Mouse (Mus musculus) neural tube, embryonic 14.5 days (tissue): ENCODE measurements around the gene Kif22. TPM values are rescaled to one million over a fixed set of nuclear protein-coding genes. Genes with fewer than 3 reads are reported as not detected.

Experiments used
- ATAC-seq: fragments of 200-750 bp; cut with Nextera tagmentation; 2 replicates; pipeline ENCODE4 v1.8.0; 2017; ENCODE audit warnings: low read depth, mild to moderate bottlenecking, moderate TSS enrichment, moderate library complexity
- H3K27ac ChIP-seq: fragments of 300-500 bp; sonication (generic); 2 replicates; pipeline ENCODE4 v1.5.1; 2014; ENCODE audit warnings: low read depth, mild to moderate bottlenecking, control low read depth, low read length, moderate library complexity, mixed read lengths
- H3K27me3 ChIP-seq: fragments of 300-500 bp; sonication (generic); 2 replicates; pipeline ENCODE4 v1.6.1; 2014; ENCODE audit warnings: low read length; ENCODE audit not compliant: control insufficient read depth, insufficient read depth
- H3K36me3 ChIP-seq: fragments of 300-500 bp; sonication (generic); 2 replicates; pipeline ENCODE4 v1.6.1; 2014; ENCODE audit warnings: low read length, mixed read lengths; ENCODE audit not compliant: control insufficient read depth, insufficient read depth
- H3K4me1 ChIP-seq: fragments of 300-500 bp; sonication (generic); 2 replicates; pipeline ENCODE4 v1.6.1; 2014; ENCODE audit warnings: low read length; ENCODE audit not compliant: control insufficient read depth, insufficient read depth
- H3K4me2 ChIP-seq: fragments of 300-500 bp; sonication (generic); 2 replicates; pipeline ENCODE4 v1.6.1; 2014; ENCODE audit warnings: mild to moderate bottlenecking, low read depth, low read length, control low read depth
- H3K4me3 ChIP-seq: fragments of 300-500 bp; sonication (generic); 2 replicates; pipeline ENCODE4 v1.5.1; 2014; ENCODE audit warnings: low read depth, low read length, control low read depth, mixed read lengths
- H3K9ac ChIP-seq: fragments of 300-500 bp; sonication (generic); replicated peaks from 2 replicates; pipeline ENCODE4 v1.6.1; 2014; ENCODE audit warnings: low read depth, mild to moderate bottlenecking, control low read depth, low read length, mixed read lengths
- H3K9me3 ChIP-seq: fragments of 300-500 bp; sonication (generic); 2 replicates; pipeline ENCODE4 v1.6.1; 2016; ENCODE audit warnings: low read length; ENCODE audit not compliant: control insufficient read depth
- WGBS: fragments of 180-500 bp; shearing (Covaris S2); extraction: QIAGEN DNeasy Blood & Tissue Kit; methylation state at CpG from one replicate; pipeline ENCODE4 v1.1.7; 2014; 5-methylcytosine and 5-hydroxymethylcytosine counted together
- polyA plus RNA-seq: library from polyadenylated mRNA; unstranded; fragments of >200 nt; fragmentation: Nextera tagmentation; extraction: Ambion mirVana; gene quantifications from 2 replicates; pipeline ENCODE4 v1.2.1, GENCODE M21; 2014

The Kif22 gene
- polyA plus RNA-seq, 1 experiment from 2014 or later, result 12.7 TPM

DNA sequence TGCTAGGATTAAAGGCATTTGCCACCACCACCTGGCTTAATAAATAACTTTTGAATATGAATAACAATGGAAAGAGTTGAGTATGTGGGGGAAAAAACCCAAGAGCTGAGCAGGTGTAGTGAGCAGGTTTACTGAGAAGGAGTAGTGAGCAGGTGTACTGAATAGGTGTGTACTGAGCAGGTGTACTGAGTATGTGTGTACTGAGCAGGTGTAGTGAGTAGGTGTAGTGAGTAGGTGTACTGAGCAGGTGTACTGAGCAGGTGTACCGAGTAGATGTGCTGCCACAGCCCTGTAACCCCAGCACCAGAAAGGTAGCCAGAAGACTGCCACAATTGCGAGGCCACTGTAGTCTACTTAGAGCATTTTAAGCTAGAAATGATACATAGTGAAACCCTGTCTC is 42.5 kb upstream of the Kif22 start:
- Histone ChIP-seq H3K4me2 (no peak overlapping the region), H3K27me3 (no peaks in the 10 kb centered on the region), H3K4me3 (no peak overlapping the region), H3K9ac (no peak overlapping the region), H3K36me3 (no peaks in the 10 kb centered on the region), H3K9me3 (no peaks in the 10 kb centered on the region), H3K4me1 (no peaks in the 10 kb centered on the region), H3K27ac (no peak overlapping the region)
- ATAC-seq, result no peak
- 92% methylated on average over 2 of the region's 2 CpGs for WGBS

DNA sequence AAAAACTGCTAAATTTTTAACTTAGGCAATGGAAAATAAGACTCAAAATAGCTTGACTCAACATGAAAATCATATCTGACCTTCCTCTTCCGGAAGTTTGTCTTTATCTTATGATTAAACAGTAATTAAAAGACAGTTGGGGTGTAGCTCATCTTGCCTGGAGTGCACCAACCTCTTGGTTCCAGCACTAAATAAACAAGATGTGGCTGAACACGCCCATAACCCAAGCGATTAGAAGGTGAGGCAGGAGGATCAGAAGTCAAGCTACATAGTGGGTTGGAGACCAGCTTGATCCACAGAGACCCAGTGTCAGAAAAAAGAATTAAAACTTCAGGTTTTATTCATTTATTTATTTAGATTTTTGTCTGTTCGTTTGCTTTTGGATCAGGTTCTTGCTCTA is 41.4 kb upstream of the Kif22 start:
- no peaks in the 10 kb centered on the region for H3K4me1 ChIP-seq
- no peak overlapping the region for H3K4me3 ChIP-seq
- ATAC-seq, result no peak
- no peaks in the 10 kb centered on the region for H3K36me3 ChIP-seq
- H3K27ac ChIP-seq, result no peak overlapping the region
- no peak overlapping the region for H3K9ac ChIP-seq
- H3K9me3 ChIP-seq, result no peaks in the 10 kb centered on the region
- H3K4me2 ChIP-seq, result no peak overlapping the region
- no peaks in the 10 kb centered on the region for H3K27me3 ChIP-seq
- 87% methylated on average over 4 of the region's 4 CpGs for WGBS

DNA sequence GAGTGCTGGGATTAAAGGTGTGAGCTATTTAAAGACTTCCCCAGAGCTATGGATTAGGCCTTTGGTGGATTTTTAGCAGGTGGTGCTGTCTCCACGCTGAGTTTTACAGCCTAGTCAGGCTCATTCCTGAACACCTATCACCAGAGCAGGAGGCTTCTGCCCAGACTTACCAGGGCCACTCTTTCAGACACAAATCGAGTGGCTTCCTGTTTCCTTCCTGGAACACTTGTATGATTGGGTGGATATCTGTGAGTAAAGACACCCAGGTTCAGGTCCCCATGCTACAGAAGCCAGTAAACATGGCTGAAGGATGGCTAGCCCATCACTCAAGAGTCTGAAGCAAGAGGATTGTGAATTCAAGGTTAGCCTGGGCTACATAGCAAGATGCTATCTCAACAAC is 40.7 kb upstream of the Kif22 start:
- Histone ChIP-seq H3K27me3 (no peaks in the 10 kb centered on the region), H3K4me1 (no peaks in the 10 kb centered on the region), H3K4me3 (no peak overlapping the region), H3K9ac (no peak overlapping the region), H3K9me3 (no peaks in the 10 kb centered on the region), H3K36me3 (no peaks in the 10 kb centered on the region), H3K27ac (no peak overlapping the region), H3K4me2 (no peak overlapping the region)
- ATAC-seq, result no peak
- 57% methylated on average over 2 of the region's 2 CpGs for WGBS

DNA sequence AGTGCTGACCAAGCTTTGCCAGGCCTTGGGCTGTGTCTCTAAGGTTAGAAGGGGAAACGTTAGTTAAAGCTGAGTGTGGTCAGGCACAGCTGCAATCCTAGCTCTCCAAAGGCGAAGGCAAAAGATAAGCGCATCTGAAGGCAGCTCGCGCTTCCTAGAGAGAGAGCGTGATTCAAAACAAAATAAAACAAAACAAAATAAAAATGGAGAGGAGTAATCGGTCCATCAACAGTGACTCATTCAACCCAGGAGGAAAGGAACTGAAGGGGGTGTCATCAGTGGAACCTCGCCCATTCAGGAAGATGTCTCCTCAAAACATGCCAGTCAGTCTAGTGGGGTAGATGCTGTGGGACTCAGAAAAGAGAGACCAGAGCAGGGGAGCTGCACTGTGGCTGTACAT is 40.0 kb upstream of the Kif22 start:
- 83% methylated on average over 8 of the region's 8 CpGs for WGBS
- H3K9me3 ChIP-seq, result no peaks in the 10 kb centered on the region
- H3K4me1 ChIP-seq, result no peaks in the 10 kb centered on the region
- no peaks in the 10 kb centered on the region for H3K36me3 ChIP-seq
- no peak overlapping the region for H3K27ac ChIP-seq
- H3K9ac ChIP-seq, result no peak overlapping the region
- ATAC-seq, result no peak
- H3K27me3 ChIP-seq, result no peaks in the 10 kb centered on the region
- no peak overlapping the region for H3K4me2 ChIP-seq
- H3K4me3 ChIP-seq, result no peak overlapping the region

DNA sequence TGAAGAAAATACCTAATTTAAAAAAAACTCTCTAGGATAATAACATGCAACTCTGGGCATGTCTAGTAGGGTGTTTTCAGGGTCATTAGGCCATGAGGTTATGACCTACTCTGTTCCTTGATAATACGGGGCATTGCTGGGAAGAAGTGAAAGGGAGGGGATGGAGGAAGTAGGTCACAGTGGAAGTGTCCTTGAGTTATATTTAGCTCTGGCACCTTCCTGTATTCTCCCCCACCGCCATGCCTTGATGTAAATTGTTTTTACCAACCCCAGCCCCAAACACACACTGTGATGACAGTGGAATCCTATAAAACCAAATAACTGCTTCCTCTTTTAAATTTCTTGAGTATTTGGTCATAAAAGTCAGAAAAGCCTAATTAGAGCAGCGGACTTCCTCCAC is 37.8 kb upstream of the Kif22 start:
- 60% methylated on average over 3 of the region's 3 CpGs for WGBS
- H3K27me3 ChIP-seq, result no peaks in the 10 kb centered on the region
- no peak overlapping the region for H3K4me2 ChIP-seq
- H3K9ac ChIP-seq, result no peak overlapping the region
- H3K4me3 ChIP-seq, result no peak overlapping the region
- H3K4me1 ChIP-seq, result no peaks in the 10 kb centered on the region
- no peaks in the 10 kb centered on the region for H3K9me3 ChIP-seq
- no peak for ATAC-seq
- H3K27ac ChIP-seq, result no peak overlapping the region
- no peaks in the 10 kb centered on the region for H3K36me3 ChIP-seq

DNA sequence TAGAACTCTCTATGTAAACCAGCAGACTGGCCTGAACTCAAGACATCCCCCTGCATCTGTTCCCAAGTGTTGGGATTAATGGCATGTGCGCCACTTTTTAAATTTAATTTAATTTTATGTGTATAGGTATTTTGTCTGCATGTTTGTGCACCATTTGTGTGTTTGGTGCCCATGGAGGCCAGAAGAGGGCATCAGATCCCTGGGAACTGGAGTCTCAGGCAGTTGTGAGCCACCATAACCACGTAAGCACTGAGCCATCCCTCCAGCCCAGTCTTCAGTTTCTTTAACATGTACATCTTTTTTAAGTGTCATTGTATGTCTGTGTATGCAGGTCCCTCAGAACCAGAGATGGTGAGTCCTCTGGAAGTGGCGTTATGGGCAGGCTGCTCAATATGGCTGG is 35.4 kb upstream of the Kif22 start:
- WGBS, result 85% methylated on average over 3 of the region's 3 CpGs
- no peaks in the 10 kb centered on the region for H3K27me3 ChIP-seq
- no peak overlapping the region for H3K27ac ChIP-seq
- no peak overlapping the region for H3K4me3 ChIP-seq
- no peaks in the 10 kb centered on the region for H3K4me1 ChIP-seq
- H3K36me3 ChIP-seq, result no peaks in the 10 kb centered on the region
- no peak overlapping the region for H3K4me2 ChIP-seq
- no peak overlapping the region for H3K9ac ChIP-seq
- no peak for ATAC-seq
- H3K9me3 ChIP-seq, result no peaks in the 10 kb centered on the region

DNA sequence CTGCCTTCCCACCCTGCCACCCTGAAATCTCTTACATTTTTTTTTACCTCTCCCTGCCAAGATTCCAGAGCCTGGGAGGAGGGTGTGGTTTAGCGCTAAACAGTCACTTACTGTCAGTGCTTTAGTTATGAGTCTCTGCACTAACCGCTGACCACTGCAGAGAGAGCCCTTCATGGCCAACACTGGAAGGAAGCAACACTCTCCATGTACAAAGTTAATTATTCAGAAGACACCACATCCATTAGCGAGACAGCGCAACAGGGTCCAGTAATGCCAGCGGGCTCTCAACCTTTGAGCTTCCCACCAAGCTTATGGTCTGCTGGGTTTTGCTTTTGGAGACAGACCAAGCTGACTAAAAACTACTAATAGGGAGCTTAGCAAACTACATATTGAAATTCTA is 33.9 kb upstream of the Kif22 start:
- 91% methylated on average over 5 of the region's 5 CpGs for WGBS
- Histone ChIP-seq H3K36me3 (no peaks in the 10 kb centered on the region), H3K27ac (no peak overlapping the region), H3K9ac (no peak overlapping the region), H3K9me3 (no peaks in the 10 kb centered on the region), H3K4me2 (no peak overlapping the region), H3K27me3 (no peaks in the 10 kb centered on the region), H3K4me1 (no peaks in the 10 kb centered on the region), H3K4me3 (no peak overlapping the region)
- ATAC-seq, result no peak

DNA sequence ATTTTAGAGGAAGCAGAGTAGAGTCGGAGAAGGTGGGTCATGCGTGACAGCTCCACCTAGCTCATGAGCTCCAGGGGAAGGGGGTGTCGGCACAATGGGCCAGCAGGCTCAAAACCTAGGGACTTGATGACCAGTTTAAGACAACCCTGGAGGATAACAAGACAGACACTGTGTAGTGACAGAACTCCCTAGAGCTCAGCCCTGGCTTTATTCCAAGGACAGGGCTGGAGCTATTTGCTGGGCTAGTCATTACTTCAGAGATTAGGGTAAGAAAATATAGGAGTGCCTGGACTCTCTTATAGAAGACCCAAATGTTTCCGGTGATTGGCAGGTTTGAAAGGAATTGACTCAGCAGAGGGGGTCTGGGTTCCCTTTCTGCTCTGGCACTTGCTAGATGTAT is 30.9 kb upstream of the Kif22 start:
- Histone ChIP-seq H3K9ac (no peak overlapping the region), H3K27me3 (no peaks in the 10 kb centered on the region), H3K36me3 (no peaks in the 10 kb centered on the region), H3K27ac (no peak overlapping the region), H3K9me3 (no peaks in the 10 kb centered on the region), H3K4me2 (no peak overlapping the region), H3K4me3 (no peak overlapping the region), H3K4me1 (no peaks in the 10 kb centered on the region)
- ATAC-seq, result no peak
- WGBS, result 89% methylated on average over 4 of the region's 4 CpGs

DNA sequence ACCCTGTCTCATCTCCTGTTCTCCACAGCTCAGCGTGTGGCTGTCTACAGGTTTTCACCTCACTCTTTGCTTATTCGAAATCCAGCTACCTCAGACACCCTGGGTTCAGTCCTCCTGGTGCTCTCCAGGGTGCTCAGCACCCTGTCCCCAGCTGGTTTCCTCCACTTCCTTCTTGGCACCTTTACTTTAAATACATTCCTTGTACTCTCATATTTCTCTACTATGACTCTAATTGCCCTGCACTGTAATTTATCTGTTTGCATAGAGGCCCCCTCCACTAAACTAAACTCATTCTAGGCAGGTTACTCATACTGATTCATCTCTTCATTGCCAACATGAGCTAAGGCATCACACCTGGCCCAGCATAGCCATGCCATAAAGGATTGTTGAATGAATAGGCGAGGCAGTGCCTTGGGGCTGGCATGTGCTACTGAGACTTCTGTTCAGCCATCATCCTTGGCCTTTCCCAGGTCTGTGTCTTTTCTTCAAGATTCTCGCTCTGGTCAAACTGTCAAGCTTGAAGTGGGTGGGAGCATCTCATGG is 28.7 kb upstream of the Kif22 start:
- Histone ChIP-seq H3K4me3 (no peak overlapping the region), H3K36me3 (no peaks in the 10 kb centered on the region), H3K9ac (no peak overlapping the region), H3K27me3 (no peaks in the 10 kb centered on the region), H3K4me1 (no peaks in the 10 kb centered on the region), H3K4me2 (no peak overlapping the region), H3K9me3 (no peaks in the 10 kb centered on the region), H3K27ac (no peak overlapping the region)
- 73% methylated on average over 4 of the region's 4 CpGs for WGBS
- no peak for ATAC-seq

DNA sequence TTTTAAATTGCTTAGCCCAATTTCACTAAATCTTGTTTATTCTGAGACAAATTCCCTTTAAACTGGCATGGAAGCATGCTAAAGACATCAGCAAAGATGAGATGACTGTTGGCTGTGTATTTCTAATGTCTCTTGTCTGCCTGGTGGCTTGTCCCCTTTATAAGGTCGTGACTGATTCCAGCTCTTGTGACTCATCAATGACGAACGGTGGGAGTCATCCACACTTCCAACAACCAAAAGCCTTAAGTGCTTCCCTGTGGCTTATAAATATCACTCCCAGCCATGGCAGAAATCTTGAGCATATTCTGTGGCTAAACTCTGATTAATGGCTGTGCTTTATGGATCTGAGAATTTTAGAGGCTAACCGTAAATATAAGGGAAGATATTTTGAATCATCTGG is 24.0 kb upstream of the Kif22 start:
- Histone ChIP-seq H3K27me3 (no peaks in the 10 kb centered on the region), H3K9ac (no peak overlapping the region), H3K4me3 (no peak overlapping the region), H3K4me2 (no peak overlapping the region), H3K36me3 (no peaks in the 10 kb centered on the region), H3K4me1 (no peaks in the 10 kb centered on the region), H3K27ac (no peak overlapping the region), H3K9me3 (no peaks in the 10 kb centered on the region)
- no peak for ATAC-seq
- 79% methylated on average over 4 of the region's 4 CpGs for WGBS
